Mouse (Mus musculus) neural tube, embryonic 15.5 days (tissue): ENCODE data around the gene Gm9972. TPM values are rescaled to one million over a fixed set of nuclear protein-coding genes. Genes with fewer than 3 reads are reported as not detected.

ENCODE experiments used
- ATAC-seq: fragments of 200-750 bp; cut with Nextera tagmentation; 2 replicates; pipeline ENCODE4 v1.8.0; 2017; ENCODE audit warnings: mild to moderate bottlenecking, moderate TSS enrichment, moderate library complexity; ENCODE audit not compliant: low FRiP score
- H3K27ac ChIP-seq: fragments of 300-500 bp; sonication (generic); replicated peaks from 2 replicates; pipeline ENCODE4 v1.5.1; 2015; ENCODE audit warnings: mild to moderate bottlenecking, inconsistent platforms
- H3K27me3 ChIP-seq: fragments of 300-500 bp; sonication (generic); replicated peaks from 2 replicates; pipeline ENCODE4 v1.6.1; 2015; ENCODE audit warnings: inconsistent platforms
- H3K36me3 ChIP-seq: fragments of 300-500 bp; sonication (generic); 2 replicates; pipeline ENCODE4 v1.6.1; 2015; ENCODE audit warnings: inconsistent platforms
- H3K4me1 ChIP-seq: fragments of 300-500 bp; sonication (generic); 2 replicates; pipeline ENCODE4 v1.6.1; 2015; ENCODE audit warnings: inconsistent platforms
- H3K4me2 ChIP-seq: fragments of 300-500 bp; sonication (generic); 2 replicates; pipeline ENCODE4 v1.6.1; 2015; ENCODE audit warnings: inconsistent platforms, mild to moderate bottlenecking, moderate library complexity
- H3K4me3 ChIP-seq: fragments of 300-500 bp; sonication (generic); replicated peaks from 2 replicates; pipeline ENCODE4 v1.5.1; 2015; ENCODE audit warnings: mild to moderate bottlenecking, inconsistent platforms
- H3K9ac ChIP-seq: fragments of 300-500 bp; sonication (generic); replicated peaks from 2 replicates; pipeline ENCODE4 v1.6.1; 2015; ENCODE audit warnings: mild to moderate bottlenecking, inconsistent platforms
- H3K9me3 ChIP-seq: fragments of 300-500 bp; sonication (generic); replicated peaks from 2 replicates; pipeline ENCODE4 v1.6.1; 2016; ENCODE audit warnings: inconsistent platforms
- WGBS: fragments of 180-500 bp; shearing (Covaris S2); methylation state at CpG from one replicate; pipeline ENCODE4 v1.1.7; 2015; ENCODE audit warnings: mixed read lengths; 5-methylcytosine and 5-hydroxymethylcytosine counted together
- polyA plus RNA-seq: library from polyadenylated mRNA; unstranded; fragments of >200 nt; fragmentation: Nextera tagmentation; extraction: Ambion mirVana; gene quantifications from 2 replicates; pipeline ENCODE4 v1.2.1, GENCODE M21; 2015

The Gm9972 gene
- polyA plus RNA-seq, 1 experiment from 2014 or later = not detected

DNA sequence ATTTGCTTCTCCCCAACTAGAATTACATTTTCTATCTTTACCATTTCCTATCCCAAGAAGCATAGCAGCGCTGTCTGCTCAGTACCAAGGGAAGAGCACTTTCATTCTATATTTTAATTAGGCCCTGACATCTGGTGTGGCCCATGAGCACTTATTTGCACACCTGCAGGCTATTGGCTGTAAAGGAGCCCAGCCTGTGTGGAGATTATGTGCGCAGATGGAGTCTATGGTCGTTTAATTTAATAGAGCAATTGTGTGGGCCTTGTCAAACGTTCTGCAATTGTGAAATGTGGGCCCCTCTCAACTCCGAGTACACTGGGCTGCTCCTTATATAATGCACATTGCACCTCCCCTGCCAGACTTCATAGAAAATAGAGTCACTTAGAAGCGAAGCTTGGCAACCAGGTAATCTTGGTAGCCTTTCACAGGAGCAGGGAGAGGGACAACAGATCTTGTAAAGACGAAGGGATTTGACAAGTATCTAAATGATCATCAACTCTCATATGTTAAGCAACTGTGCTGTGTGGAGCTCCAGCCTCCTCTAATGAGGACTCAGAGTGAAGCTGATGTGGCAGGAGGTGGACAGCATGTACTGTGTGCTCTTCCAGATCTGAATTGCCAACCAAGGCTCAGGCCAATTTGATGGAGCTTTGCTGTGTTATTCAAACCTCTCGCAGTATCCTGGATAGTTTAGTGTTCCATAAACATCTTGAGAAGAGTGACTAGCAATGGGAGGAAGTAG lies 50.9 kb downstream of the Gm9972 start:
- peak; percentile 79 for ATAC-seq
- no peaks in the 10 kb centered on the region for H3K9me3 ChIP-seq
- H3K36me3 ChIP-seq = no peaks in the 10 kb centered on the region
- H3K9ac ChIP-seq = no peak overlapping the region
- H3K4me1 ChIP-seq = peaks cover 7% of the 10 kb centered on the region; the same call in 1 of the 2 replicates
- WGBS = 42% methylated on average over 8 of the region's 8 CpGs
- H3K27ac ChIP-seq = no peak overlapping the region
- no peak overlapping the region for H3K4me2 ChIP-seq
- no peak overlapping the region for H3K4me3 ChIP-seq
- H3K27me3 ChIP-seq = no peaks in the 10 kb centered on the region

Other genes starting within 250 kb of the Gm9972 start
- 0.15 and 0.41 TPM in 2 replicates for gene Atp10b, start 114.1 kb downstream of the Gm9972 start, polyA plus RNA-seq